Mouse (Mus musculus) lung, postnatal 0 days (tissue): Measurements from ENCODE around the gene Ing4.

Experiments used
- CTCF ChIP-seq: IDR thresholded peaks from 2 replicates; pipeline ENCODE4 v1.5.1; 2016; ENCODE audit warnings: antibody characterized with exemption, mild to moderate bottlenecking
- EP300 ChIP-seq: IDR thresholded peaks from 2 replicates; pipeline ENCODE4 v1.6.1; 2016; ENCODE audit warnings: antibody characterized with exemption, mild to moderate bottlenecking, control low read depth

GRCm38 (mm10) chr6:125009129-125009180, 30.6 kb upstream of the Ing4 start, which contains the start of gene Zfp384:
- no peak for TF ChIP-seq CTCF
- no peak for TF ChIP-seq EP300
